ENCODE assay signal across 9 mouse cellular contexts in genomic region chr5:117068808-117069497, GRCm38 (mm10). TPM values are rescaled to one million over a fixed set of nuclear protein-coding genes. Genes with fewer than 3 reads are reported as not detected.
DNase-seq lines count a peak whose midpoint lies in the region; ATAC-seq and TF ChIP-seq lines count a peak whose summit lies in the region.
"Had no signal": no experiment of that assay in that cellular context is flagged by ENCODE, and none has a peak within 500 bp of the region (broad histone marks: within the 10 kb centered on the region; RNA-seq: fewer than 3 reads in every experiment).

No protein-coding gene starts in this region.

- no peak overlapping the region for H3K4me3 ChIP-seq in heart, postnatal 0 days (ENCODE audit: low read depth, low read length)
- H3K4me3 ChIP-seq in midbrain, embryonic 15.5 days = 0 out of 2 replicates have a peak overlapping the region, but pooled peaks have one; percentile 13
- H3K4me3 ChIP-seq: heart, adult 2 months had no signal

- H3K36me3 ChIP-seq in heart, postnatal 0 days (replicated peaks; ENCODE audit: control insufficient read depth, insufficient read depth, low read length) = no peaks in the 10 kb centered on the region
- no peaks in the 10 kb centered on the region for H3K36me3 ChIP-seq in midbrain, embryonic 15.5 days (replicated peaks)

- H3K9ac ChIP-seq in heart, postnatal 0 days (replicated peaks; ENCODE audit: low read depth, low read length) = no peak overlapping the region
- no peak overlapping the region for H3K9ac ChIP-seq in midbrain, embryonic 15.5 days

- peak; percentile 27 for DNase-seq in layer of hippocampus, adult 9-11 months
- DNase-seq in layer of hippocampus, postnatal 25 days (ENCODE audit: extremely low spot score in 1 of 2, low spot score in 1 of 2) = no peak
- DNase-seq in embryo, embryonic 11.5 days (ENCODE audit: low read depth, low spot score) = peak; percentile 22
- DNase-seq in heart, postnatal 0 days (ENCODE audit: low spot score) = no peak
- DNase-seq in urinary bladder, adult 18-20 months (ENCODE audit: low spot score in 2 of 2) = no peak
- no peak for DNase-seq in gastrocnemius, postnatal 10 days
- no peak for DNase-seq in layer of hippocampus, postnatal 10 days (ENCODE audit: low spot score in 2 of 2)

- peak overlapping the region; percentile 33 for H3K4me2 ChIP-seq in heart, postnatal 0 days (ENCODE audit: low read depth, low read length)
- peak overlapping the region; percentile 36 for H3K4me2 ChIP-seq in midbrain, embryonic 15.5 days

- no peak for TF ChIP-seq EP300 in heart, postnatal 0 days (IDR thresholded peaks at IDR 0.05; ENCODE audit: low read depth)

- no peaks in the 10 kb centered on the region for H3K4me1 ChIP-seq in heart, postnatal 0 days (ENCODE audit: control insufficient read depth, insufficient read depth)
- H3K4me1 ChIP-seq in midbrain, embryonic 15.5 days = no peaks in the 10 kb centered on the region

- no peak overlapping the region for H3K27ac ChIP-seq in heart, postnatal 0 days (ENCODE audit: low read depth)
- H3K27ac ChIP-seq in midbrain, embryonic 15.5 days = no peak overlapping the region
- H3K27ac ChIP-seq: heart, adult 2 months had no signal

- H3K27me3 ChIP-seq in heart, postnatal 0 days (ENCODE audit: control insufficient read depth, insufficient read depth, low read length) = no peaks in the 10 kb centered on the region
- no peaks in the 10 kb centered on the region for H3K27me3 ChIP-seq in midbrain, embryonic 15.5 days (replicated peaks)

- no peak for ATAC-seq in heart, postnatal 0 days (ENCODE audit: insufficient read depth, low read depth)
- ATAC-seq in midbrain, embryonic 15.5 days (replicated peaks) = no peak

- no peak for TF ChIP-seq CTCF in heart, postnatal 0 days (IDR thresholded peaks at IDR 0.05; ENCODE audit: low read depth)

- H3K9me3 ChIP-seq in heart, postnatal 0 days (replicated peaks; ENCODE audit: control insufficient read depth, low read length) = peaks cover 7% of the 10 kb centered on the region; the same call in 1 of the 2 replicates
- H3K9me3 ChIP-seq in midbrain, embryonic 15.5 days = no peaks in the 10 kb centered on the region

- 24% methylated on average over 19 of the region's 19 CpGs for WGBS in heart, postnatal 0 days
- WGBS in midbrain, embryonic 15.5 days = 34% methylated on average over 19 of the region's 19 CpGs

RNA-seq across cellular contexts. Expression of gene Suds3, which starts 47.0 kb away (rescaled TPM):
- total RNA-seq in layer of hippocampus, postnatal 25 days (2021) = 100 to 1,000 TPM; 109 to 110 TPM
- total RNA-seq in heart, postnatal 0 days (2014; rRNA removed; ENCODE audit: low replicate concordance) = 31.9 and 50.1 TPM in 2 replicates
- 36.9 and 38.2 TPM in 2 replicates for polyA plus RNA-seq in heart, postnatal 0 days (2015; fragmentation: Nextera tagmentation; extraction: Ambion mirVana)
- 87.3 and 87.4 TPM in 2 replicates for polyA plus RNA-seq in midbrain, embryonic 15.5 days (2015; fragmentation: Nextera tagmentation; extraction: Ambion mirVana)
- total RNA-seq in gastrocnemius, postnatal 10 days (2021) = 10 to 100 TPM; 49.3 to 53.5 TPM
- 100 to 1,000 TPM in 1 of 2 experiments, 10 to 100 TPM in 1; 96.6 to 101 TPM for total RNA-seq in layer of hippocampus, postnatal 10 days (2021)

RNA-seq across cellular contexts. Expression of gene Taok3, which starts 51.0 kb away (rescaled TPM):
- total RNA-seq in layer of hippocampus, postnatal 25 days (2021) = 10 to 100 TPM; 52.4 to 59.1 TPM
- 1.1 and 3.9 TPM in 2 replicates for total RNA-seq in heart, postnatal 0 days (2014; rRNA removed; ENCODE audit: low replicate concordance)
- polyA plus RNA-seq in heart, postnatal 0 days (2015; fragmentation: Nextera tagmentation; extraction: Ambion mirVana) = 5.8 and 7.5 TPM in 2 replicates
- polyA plus RNA-seq in midbrain, embryonic 15.5 days (2015; fragmentation: Nextera tagmentation; extraction: Ambion mirVana) = 58.8 and 59.2 TPM in 2 replicates
- 10 to 100 TPM in 1 of 2 experiments, 1 to 10 TPM in 1; 6.1 to 11.1 TPM for total RNA-seq in gastrocnemius, postnatal 10 days (2021)
- 10 to 100 TPM; 66.3 to 68.3 TPM for total RNA-seq in layer of hippocampus, postnatal 10 days (2021)

Comparison
In these comparisons a context has a peak if more than half of its experiments do, and no peak if none do; other contexts are left out.
1. DNase-seq: peak in layer of hippocampus, adult 9-11 months (single experiment) and embryo, embryonic 11.5 days (single experiment); none in layer of hippocampus, postnatal 25 days (0 of 2), heart, postnatal 0 days (single experiment), urinary bladder, adult 18-20 months (0 of 2), gastrocnemius, postnatal 10 days (single experiment) and layer of hippocampus, postnatal 10 days (0 of 2).
2. RNA of gene Taok3, which starts 51.0 kb away (total RNA-seq): 66.3 to 68.3 TPM in layer of hippocampus, postnatal 10 days and 52.4 to 59.1 TPM in layer of hippocampus, postnatal 25 days; 6.1 to 11.1 TPM in gastrocnemius, postnatal 10 days and 1.1 to 3.9 TPM in heart, postnatal 0 days; every median in the first group is over 4 times any median in the second.